ENCODE assay signal across 9 mouse cellular contexts in the genomic region with DNA sequence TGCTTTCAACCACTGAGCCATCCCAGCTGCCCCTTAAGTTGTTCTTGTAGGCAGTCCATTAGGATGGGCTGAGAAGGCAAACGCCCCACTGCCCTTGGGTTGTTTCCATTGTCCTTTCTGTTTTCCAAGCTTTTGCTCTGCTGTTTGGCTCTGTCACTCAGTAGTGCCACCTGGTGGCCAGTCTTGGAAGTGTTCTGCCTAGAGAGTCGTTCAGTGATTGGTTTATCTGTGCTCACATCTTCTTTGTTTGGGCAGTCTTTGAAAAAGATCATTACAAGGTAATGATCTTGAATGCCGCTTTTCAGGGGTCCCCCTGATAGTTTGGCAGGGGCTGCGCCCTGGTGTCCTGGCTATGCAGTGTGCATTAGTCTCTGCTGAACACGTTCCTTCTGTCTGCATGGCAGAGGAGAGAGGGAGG. TPM values are rescaled to one million over a fixed set of nuclear protein-coding genes. Genes with fewer than 3 reads are reported as not detected.
A peak's percentile ranks its signal among the peaks of the same experiment; 100 is the strongest.
DNase-seq lines count a peak whose midpoint lies in the region; ATAC-seq and TF ChIP-seq lines count a peak whose summit lies in the region.
"Had no signal": no experiment of that assay in that cellular context is flagged by ENCODE, and none has a peak within 500 bp of the region (broad histone marks: within the 10 kb centered on the region; RNA-seq: fewer than 3 reads in every experiment).

No protein-coding gene starts in this region.

- no peaks in the 10 kb centered on the region for H3K9me3 ChIP-seq in heart, embryonic 11.5 days (replicated peaks; ENCODE audit: control insufficient read depth, low read length)

- peak; percentile 95 for DNase-seq in heart, adult 11 months
- peak; percentile 75 to 83 for DNase-seq in adrenal gland, postnatal 4 days (ENCODE audit: low spot score in 2 of 2)
- DNase-seq in heart, postnatal 25 days (ENCODE audit: low spot score) = peak; percentile 22
- peak; percentile 49 to 52 for DNase-seq in layer of hippocampus, postnatal 14 days (ENCODE audit: low spot score in 2 of 2)
- peak; percentile 85 for DNase-seq in mesoderm, embryonic 11.5 days (ENCODE audit: low read depth, low spot score)
- DNase-seq in spleen, adult 18-20 months = peak; percentile 28 to 71

- H3K4me2 ChIP-seq in heart, embryonic 11.5 days = no peak overlapping the region

- H3K36me3 ChIP-seq in heart, embryonic 11.5 days (ENCODE audit: control insufficient read depth, insufficient read depth, low read length) = no peaks in the 10 kb centered on the region; the same call in 1 of the 2 replicates

- intact Hi-C loops in heart, postnatal 25 days (cut with DNase I) = no loop called here

- no peak for TF ChIP-seq POLR2A in embryonic fibroblast, embryonic 13.5 days (IDR thresholded peaks at IDR 0.05; ENCODE audit: low read depth, low read length)

- no peak for ATAC-seq in heart, embryonic 11.5 days (replicated peaks; ENCODE audit: insufficient number of reproducible peaks, low FRiP score, low TSS enrichment)

- 28% methylated on average over 5 of the region's 5 CpGs for WGBS in heart, embryonic 11.5 days (ENCODE audit: insufficient replicate concordance)

- no peak overlapping the region for H3K9ac ChIP-seq in heart, embryonic 11.5 days (ENCODE audit: low read depth, low read length)

- H3K4me1 ChIP-seq in heart, embryonic 11.5 days (ENCODE audit: control insufficient read depth, insufficient read depth, low read length) = no peaks in the 10 kb centered on the region
- no peaks in the 10 kb centered on the region for H3K4me1 ChIP-seq in embryonic fibroblast, embryonic 13.5 days (ENCODE audit: control insufficient read depth, insufficient read depth, low read length)

- no peak overlapping the region for H3K4me3 ChIP-seq in heart, embryonic 11.5 days (ENCODE audit: low read depth, low read length)
- no peak overlapping the region for H3K4me3 ChIP-seq in embryonic fibroblast, embryonic 13.5 days (ENCODE audit: insufficient read depth, low read length)

- no peaks in the 10 kb centered on the region for H3K27me3 ChIP-seq in heart, embryonic 11.5 days (ENCODE audit: control insufficient read depth, insufficient read depth, low read length)

- peak; percentile 25; the same call in 1 of the 2 replicates for TF ChIP-seq CTCF in embryonic fibroblast, embryonic 13.5 days (IDR thresholded peaks at IDR 0.05; ENCODE audit: borderline replicate concordance, insufficient read depth, low read length)

- no peak overlapping the region for H3K27ac ChIP-seq in heart, embryonic 11.5 days (ENCODE audit: low read depth, low read length)
- H3K27ac ChIP-seq in embryonic fibroblast, embryonic 13.5 days (ENCODE audit: insufficient read depth, low read length) = no peak overlapping the region
- H3K27ac ChIP-seq: macrophage had no signal

RNA-seq across cellular contexts. Expression of gene Tfdp2, which starts 28.9 kb away (rescaled TPM):
- polyA plus RNA-seq in heart, embryonic 11.5 days (2014; fragmentation: Nextera tagmentation; extraction: Ambion mirVana) = 42.7 and 47.2 TPM in 2 replicates
- total RNA-seq in adrenal gland, postnatal 4 days (2021) = 10 to 100 TPM; 71.4 to 81.3 TPM
- 24.6 and 29.6 TPM in 2 replicates for polyA plus RNA-seq in embryonic fibroblast, embryonic 13.5 days (2011; ENCODE audit: insufficient read length, low read depth, missing spikeins)
- total RNA-seq in heart, postnatal 25 days (2021) = 10 to 100 TPM; 94.8 to 98.9 TPM
- total RNA-seq in layer of hippocampus, postnatal 14 days (2021) = 10 to 100 TPM; 28.5 to 28.7 TPM

RNA-seq across cellular contexts. Expression of gene Gk5, which starts 48.0 kb away (rescaled TPM):
- 4.7 and 5.3 TPM in 2 replicates for polyA plus RNA-seq in heart, embryonic 11.5 days (2014; fragmentation: Nextera tagmentation; extraction: Ambion mirVana)
- total RNA-seq in adrenal gland, postnatal 4 days (2021) = 10 to 100 TPM; 18.5 to 18.7 TPM
- polyA plus RNA-seq in embryonic fibroblast, embryonic 13.5 days (2011; ENCODE audit: insufficient read length, low read depth, missing spikeins) = 5.7 and 6.2 TPM in 2 replicates
- 1 to 10 TPM; 3.4 to 4.1 TPM for total RNA-seq in heart, postnatal 25 days (2021)
- total RNA-seq in layer of hippocampus, postnatal 14 days (2021) = 1 to 10 TPM; 5.3 to 7.3 TPM

Comparison
In these comparisons a context has a peak if more than half of its experiments do, and no peak if none do; other contexts are left out.
1. DNase-seq: peak in every context shown above with its lines; median percentile 95 in heart, adult 11 months; 85 in mesoderm, embryonic 11.5 days; 79 in adrenal gland, postnatal 4 days; 50 in layer of hippocampus, postnatal 14 days; 50 in spleen, adult 18-20 months; 22 in heart, postnatal 25 days.